Mouse (Mus musculus) MEL (cell line): ENCODE data around the gene D630003M21Rik. TPM values are rescaled to one million over a fixed set of nuclear protein-coding genes. Genes with fewer than 3 reads are reported as not detected.

Experiments used
- DNase-seq: peaks from one replicate; pipeline ENCODE4 v3.0.0; 2011; ENCODE audit warnings: low read depth, low spot score
- H3K27ac ChIP-seq: 2 replicates; pipeline ENCODE4 v1.5.1; 2012; ENCODE audit warnings: low read depth, mild to moderate bottlenecking, control low read depth, low read length, moderate library complexity; ENCODE audit not compliant: control insufficient read depth
- H3K27me3 ChIP-seq, 2 experiments: fragments of 150-350 bp in 1 of 2; sonication (generic) in 1 of 2; 2 replicates each; pipeline ENCODE4 v1.6.1; 2012; ENCODE audit warnings: low read length in 2 of 2, mild to moderate bottlenecking in 2 of 2, improper control_type of control experiment in 1 of 2, moderate library complexity in 1 of 2; ENCODE audit not compliant: insufficient read depth in 2 of 2, control insufficient read depth in 1 of 2
- H3K36me3 ChIP-seq, 2 experiments: 2 replicates each; pipeline ENCODE4 v1.6.1; 2012 to 2014; ENCODE audit warnings: low read length in 2 of 2, improper control_type of control experiment in 1 of 2, inconsistent platforms in 1 of 2, mild to moderate bottlenecking in 1 of 2; ENCODE audit not compliant: insufficient read depth in 2 of 2, control insufficient read depth in 1 of 2
- H3K4me1 ChIP-seq, 2 experiments: fragments of 150-350 bp in 1 of 2; sonication (generic) in 1 of 2; 2 replicates each; pipeline ENCODE4 v1.6.1; 2012; ENCODE audit warnings: low read length in 2 of 2, improper control_type of control experiment in 1 of 2, mild to moderate bottlenecking in 1 of 2; ENCODE audit not compliant: insufficient read depth in 2 of 2, control insufficient read depth in 1 of 2
- H3K4me3 ChIP-seq, 2 experiments: fragments of 150-350 bp in 1 of 2; sonication (generic) in 1 of 2; 2 replicates each; pipeline ENCODE4 v1.5.1; 2012; ENCODE audit warnings: low read depth in 2 of 2, low read length in 2 of 2, mild to moderate bottlenecking in 2 of 2, moderate library complexity in 2 of 2, control low read depth in 1 of 2, improper control_type of control experiment in 1 of 2; ENCODE audit not compliant: control insufficient read depth in 1 of 2, insufficient read depth in 1 of 2
- H3K79me2 ChIP-seq: 2 replicates; pipeline ENCODE4 v1.6.1; 2012; ENCODE audit warnings: mild to moderate bottlenecking, low read length, moderate library complexity; ENCODE audit not compliant: control insufficient read depth, poor library complexity, insufficient read depth
- H3K9ac ChIP-seq: 2 replicates; pipeline ENCODE4 v1.6.1; 2012; ENCODE audit warnings: low read depth, mild to moderate bottlenecking, control low read depth, low read length, moderate library complexity; ENCODE audit not compliant: control insufficient read depth, poor library complexity, severe bottlenecking
- H3K9me3 ChIP-seq: fragments of 150-350 bp; sonication (generic); replicated peaks from 2 replicates; pipeline ENCODE4 v1.6.1; 2012; ENCODE audit warnings: mild to moderate bottlenecking, low read length, improper control_type of control experiment, moderate library complexity; ENCODE audit not compliant: insufficient read depth
- CHD1 ChIP-seq: IDR thresholded peaks from 2 replicates; pipeline ENCODE4 v1.6.1; 2012; ENCODE audit warnings: low read depth, mild to moderate bottlenecking, inconsistent platforms, low read length, improper control_type of control experiment
- CHD2 ChIP-seq: IDR thresholded peaks from 2 replicates; pipeline ENCODE4 v1.6.1; 2011; ENCODE audit warnings: low read length, improper control_type of control experiment
- ELF1 ChIP-seq: IDR thresholded peaks from 2 replicates; pipeline ENCODE4 v1.6.1; 2014; ENCODE audit warnings: low read depth, mild to moderate bottlenecking, inconsistent platforms, low read length, improper control_type of control experiment, moderate library complexity
- ETS1 ChIP-seq: IDR thresholded peaks from 2 replicates; pipeline ENCODE4 v1.6.1; 2012; ENCODE audit warnings: low read depth, mild to moderate bottlenecking, inconsistent platforms, low read length, improper control_type of control experiment, moderate library complexity
- GABPA ChIP-seq: IDR thresholded peaks from 2 replicates; pipeline ENCODE4 v1.6.1; 2012; ENCODE audit warnings: low read depth, mild to moderate bottlenecking, inconsistent platforms, low read length, improper control_type of control experiment, moderate library complexity
- HCFC1 ChIP-seq: IDR thresholded peaks from 2 replicates; pipeline ENCODE4 v1.6.1; 2012; ENCODE audit warnings: low read depth, mild to moderate bottlenecking, inconsistent platforms, low read length, improper control_type of control experiment, moderate library complexity
- JUND ChIP-seq: IDR thresholded peaks from 2 replicates; pipeline ENCODE4 v1.6.1; 2011; ENCODE audit warnings: low read depth, mild to moderate bottlenecking, improper control_type of control experiment, low read length
- KAT2A ChIP-seq: conservative IDR thresholded peaks from 2 replicates; pipeline ENCODE4 v1.6.1; 2012; ENCODE audit warnings: low read depth, low read length, improper control_type of control experiment, inconsistent platforms
- MAX ChIP-seq: IDR thresholded peaks from 2 replicates; pipeline ENCODE4 v1.6.1; 2011; ENCODE audit warnings: low read length, improper control_type of control experiment
- NELFE ChIP-seq: IDR thresholded peaks from 2 replicates; pipeline ENCODE4 v1.6.1; 2011; ENCODE audit warnings: low read depth, low read length, improper control_type of control experiment
- NRF1 ChIP-seq: IDR thresholded peaks from 2 replicates; pipeline ENCODE4 v1.6.1; 2014; ENCODE audit warnings: low read depth, mild to moderate bottlenecking, inconsistent platforms, low read length, improper control_type of control experiment, moderate library complexity; ENCODE audit not compliant: poor library complexity, insufficient read depth, severe bottlenecking
- POLR2AphosphoS5 ChIP-seq: IDR thresholded peaks from 2 replicates; pipeline ENCODE4 v1.6.1; 2012; ENCODE audit warnings: low read depth, borderline replicate concordance, mild to moderate bottlenecking, inconsistent platforms, low read length, moderate library complexity, mixed read lengths
- RAD21 ChIP-seq: IDR thresholded peaks from 2 replicates; pipeline ENCODE4 v1.6.1; 2011; ENCODE audit warnings: mild to moderate bottlenecking, low read depth, low read length, improper control_type of control experiment
- SIN3A ChIP-seq: IDR thresholded peaks from 2 replicates; pipeline ENCODE4 v1.6.1; 2012; ENCODE audit warnings: low read length, improper control_type of control experiment, inconsistent platforms
- TAL1 ChIP-seq: IDR thresholded peaks from 2 replicates; pipeline ENCODE4 v1.6.1; 2012; ENCODE audit warnings: mild to moderate bottlenecking, inconsistent platforms, low read length, moderate library complexity, mixed read lengths
- TBP ChIP-seq: IDR thresholded peaks from 2 replicates; pipeline ENCODE4 v1.8.0; 2011; ENCODE audit warnings: low read depth, low read length, improper control_type of control experiment
- TCF12 ChIP-seq: IDR thresholded peaks from 2 replicates; pipeline ENCODE4 v1.6.1; 2014; ENCODE audit warnings: low read depth, mild to moderate bottlenecking, inconsistent platforms, low read length, improper control_type of control experiment, moderate library complexity
- UBTF ChIP-seq: IDR thresholded peaks from 2 replicates; pipeline ENCODE4 v1.6.1; 2012; ENCODE audit warnings: low read depth, mild to moderate bottlenecking, inconsistent platforms, low read length, improper control_type of control experiment, moderate library complexity, borderline replicate concordance; ENCODE audit not compliant: insufficient read depth
- USF1 ChIP-seq: IDR thresholded peaks from 2 replicates; pipeline ENCODE4 v1.6.1; 2014; ENCODE audit warnings: low read depth, mild to moderate bottlenecking, inconsistent platforms, low read length, improper control_type of control experiment, moderate library complexity
- ZKSCAN1 ChIP-seq: IDR thresholded peaks from 2 replicates; pipeline ENCODE4 v1.6.1; 2012; ENCODE audit warnings: low read depth, mild to moderate bottlenecking, inconsistent platforms, low read length, improper control_type of control experiment, moderate library complexity
- ZMIZ1 ChIP-seq: IDR thresholded peaks from 2 replicates; pipeline ENCODE4 v1.6.1; 2012; ENCODE audit warnings: low read depth, mild to moderate bottlenecking, inconsistent platforms, low read length, improper control_type of control experiment, moderate library complexity
- polyA plus RNA-seq, 2 experiments: library from polyadenylated mRNA; stranded (reverse) in 1 of 2; unstranded in 1 of 2; fragments of >175 nt in 1 of 2; fragments of >200 nt in 1 of 2; gene quantifications; 2 replicates each; pipeline versions ENCODE4 v1.2.1 to v1.2.4; 2012; ENCODE audit warnings: low replicate concordance in 2 of 2, low read depth in 1 of 2; ENCODE audit not compliant: insufficient read length in 2 of 2, insufficient read depth in 1 of 2, missing spikeins in 1 of 2
- total RNA-seq: library from RNA; depleted of rRNA; stranded (reverse); fragments of 300-350 nt; gene quantifications from 2 replicates; pipeline ENCODE4 v1.2.3, GENCODE M21; 2012

Gene D630003M21Rik
- total and polyA plus RNA-seq, 3 experiments = 0.10 TPM; not detected in 2

DNA sequence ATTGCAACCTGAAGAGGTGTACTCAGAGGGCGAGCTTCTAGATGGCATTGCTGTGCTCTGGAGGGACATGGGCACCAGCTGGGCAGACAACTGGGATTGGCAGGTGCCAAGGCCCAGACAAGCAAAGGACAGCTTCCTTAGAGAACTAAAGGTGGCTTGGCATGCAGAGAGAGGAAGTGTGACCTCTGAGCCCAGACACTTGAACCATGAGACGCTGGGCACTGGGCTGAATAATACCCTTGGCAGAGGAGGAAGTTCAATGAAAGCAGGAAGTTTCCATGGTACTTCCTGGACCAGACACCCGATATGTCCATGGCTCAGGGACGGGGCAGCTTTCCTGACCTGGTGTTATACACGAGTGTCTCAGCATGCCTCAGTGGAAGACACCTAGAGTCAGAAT, 54.6 kb downstream of the D630003M21Rik start:
- H3K27me3 ChIP-seq = no peaks in the 10 kb centered on the region
- no peak overlapping the region for H3K9ac ChIP-seq
- no peak for TF ChIP-seq MAX
- no peak for TF ChIP-seq TAL1
- no peak for TF ChIP-seq CHD2
- TF ChIP-seq ZMIZ1 = no peak
- TF ChIP-seq, all 39 proteins: peak for 0
- Histone ChIP-seq H3K36me3 (no peaks in the 10 kb centered on the region), H3K27ac (no peak overlapping the region), H3K4me1 (peaks cover 0 to 4% of the 10 kb centered on the region in 2 experiments; a peak in 1 of 4 replicates), H3K4me3 (no peak overlapping the region), H3K9me3 (no peaks in the 10 kb centered on the region), H3K79me2 (no peaks in the 10 kb centered on the region)
- DNase-seq = no peak

DNA sequence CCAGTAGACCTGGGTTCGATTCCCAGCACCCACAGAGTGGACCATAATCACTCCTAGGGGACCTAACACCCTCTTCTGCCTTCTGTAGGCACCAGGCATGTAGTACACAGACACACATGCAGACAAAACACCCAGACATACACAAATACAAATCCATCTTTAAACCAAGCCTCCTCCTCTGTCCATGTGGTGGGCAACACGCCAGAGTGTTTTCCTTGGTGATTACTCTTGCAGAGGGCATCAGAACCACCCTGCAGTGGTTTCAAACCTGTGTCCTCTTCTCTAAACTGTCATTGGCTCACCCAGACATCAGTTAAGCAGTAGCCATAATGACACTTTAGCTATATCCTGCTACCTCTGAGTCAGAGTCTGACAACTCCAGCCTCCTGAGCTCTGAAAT, 58.6 kb downstream of the D630003M21Rik start:
- H3K36me3 ChIP-seq = peaks cover 0 to 3% of the 10 kb centered on the region in 2 experiments; a peak in 1 of 4 replicates
- no peak for TF ChIP-seq NELFE
- TF ChIP-seq NRF1 = no peak
- TF ChIP-seq RAD21 = no peak
- no peak for TF ChIP-seq GABPA
- no peak for TF ChIP-seq POLR2AphosphoS5
- no peak for TF ChIP-seq ETS1
- no peak for TF ChIP-seq ZKSCAN1
- TF ChIP-seq HCFC1 = no peak
- TF ChIP-seq CHD1 = no peak
- no peak for TF ChIP-seq ELF1
- no peak for TF ChIP-seq TBP
- TF ChIP-seq SIN3A = no peak
- TF ChIP-seq UBTF = no peak
- no peak for TF ChIP-seq KAT2A
- TF ChIP-seq CHD2 = no peak
- TF ChIP-seq USF1 = no peak
- TF ChIP-seq JUND = no peak
- no peak for TF ChIP-seq TCF12
- TF ChIP-seq, all 39 proteins: peak for 0
- Histone ChIP-seq H3K4me3 (no peak overlapping the region), H3K27ac (no peak overlapping the region), H3K4me1 (peaks cover 0 to 9% of the 10 kb centered on the region in 2 experiments; a peak in 2 of 4 replicates), H3K79me2 (no peaks in the 10 kb centered on the region), H3K9me3 (no peaks in the 10 kb centered on the region), H3K9ac (no peak overlapping the region), H3K27me3 (no peaks in the 10 kb centered on the region)
- DNase-seq = no peak
